Mouse (Mus musculus): Measurements from ENCODE around the gene Itprip.

- TF ChIP-seq CTCF (IDR thresholded peaks at IDR 0.05) = no peak
- no peak for TF ChIP-seq POLR2A (IDR thresholded peaks at IDR 0.05; ENCODE audit: insufficient read depth, low read depth, low read length)
Observed at GRCm38 (mm10) chr19:47935530-47935929, 16.4 kb upstream of the Itprip start.

All from heart, adult 2 months (tissue).